Mouse (Mus musculus) forebrain, embryonic 12.5 days (tissue): ENCODE data around the gene Hist1h2bn. TPM values are rescaled to one million over a fixed set of nuclear protein-coding genes. Genes with fewer than 3 reads are reported as not detected.
"Not testable (repeated sequence)": the region's sequence is repeated elsewhere in the genome, so short reads cannot be mapped to it uniquely, and the experiment has no call there.

Experiments used
- ATAC-seq: fragments of 200-750 bp; cut with Nextera tagmentation; 2 replicates; pipeline ENCODE4 v1.8.0; 2017; ENCODE audit warnings: moderate TSS enrichment; ENCODE audit not compliant: low FRiP score
- H3K27ac ChIP-seq: fragments of 300-500 bp; sonication (generic); 2 replicates; pipeline ENCODE4 v1.5.1; 2016; ENCODE audit warnings: mild to moderate bottlenecking
- H3K27me3 ChIP-seq: fragments of 300-500 bp; sonication (generic); 2 replicates; pipeline ENCODE4 v1.6.1; 2016; ENCODE audit warnings: mild to moderate bottlenecking
- H3K36me3 ChIP-seq: fragments of 300-500 bp; sonication (generic); replicated peaks from 2 replicates; pipeline ENCODE4 v1.6.1; 2016; ENCODE audit warnings: mild to moderate bottlenecking
- H3K4me1 ChIP-seq: fragments of 300-500 bp; sonication (generic); 2 replicates; pipeline ENCODE4 v1.6.1; 2016
- H3K4me2 ChIP-seq: fragments of 300-500 bp; sonication (generic); 2 replicates; pipeline ENCODE4 v1.6.1; 2016; ENCODE audit warnings: mild to moderate bottlenecking, moderate library complexity
- H3K4me3 ChIP-seq: fragments of 300-500 bp; sonication (generic); replicated peaks from 2 replicates; pipeline ENCODE4 v1.5.1; 2016; ENCODE audit warnings: mild to moderate bottlenecking
- H3K9ac ChIP-seq: fragments of 300-500 bp; sonication (generic); 2 replicates; pipeline ENCODE4 v1.6.1; 2016; ENCODE audit warnings: mild to moderate bottlenecking
- H3K9me3 ChIP-seq: fragments of 300-500 bp; sonication (generic); 2 replicates; pipeline ENCODE4 v1.6.1; 2016
- WGBS: fragments of 180-500 bp; shearing (Covaris S2); methylation state at CpG from one replicate; pipeline ENCODE4 v1.1.7; 2016; 5-methylcytosine and 5-hydroxymethylcytosine counted together
- polyA plus RNA-seq: library from polyadenylated mRNA; unstranded; fragments of >200 nt; fragmentation: Nextera tagmentation; extraction: Ambion mirVana; gene quantifications from 2 replicates; pipeline ENCODE4 v1.2.1, GENCODE M21; 2016

Gene Hist1h2bn
- polyA plus RNA-seq, 1 experiment from 2014 or later, result 4.9 TPM

- Histone ChIP-seq H3K9ac (peak overlapping the region; percentile 56), H3K4me3 (peak overlapping the region; percentile 51), H3K4me1 (peaks cover 16% of the 10 kb centered on the region; the same call in 1 of the 2 replicates), H3K36me3 (no peaks in the 10 kb centered on the region), H3K4me2 (peak overlapping the region; percentile 60), H3K27me3 (no peaks in the 10 kb centered on the region), H3K9me3 (no peaks in the 10 kb centered on the region), H3K27ac (peak overlapping the region; percentile 98)
- peak; percentile 81 for ATAC-seq
- under 1% methylated on average over 21 of the region's 21 CpGs for WGBS
Observed at GRCm38 (mm10) chr13:21734010-21734905, 19.7 kb upstream of the Hist1h2bn start.

- peak; percentile 93 for ATAC-seq
- peak within 1 kb of the TSS; percentile 60 for H3K4me2 ChIP-seq
- H3K27me3 ChIP-seq, H3K9me3 ChIP-seq, H3K36me3 ChIP-seq: not testable (repeated sequence)
- H3K4me1 ChIP-seq, result peaks cover 16% of the 10 kb centered on the region; the same call in 1 of the 2 replicates
- H3K9ac ChIP-seq, result peak within 1 kb of the TSS; percentile 56
- WGBS, result 0% methylated on average over 51 of the region's 56 CpGs
- H3K27ac ChIP-seq, result peak within 1 kb of the TSS; percentile 98
- H3K4me3 ChIP-seq, result peak within 1 kb of the TSS; percentile 51
Observed at GRCm38 (mm10) chr13:21734906-21735767, 18.8 kb upstream of the Hist1h2bn start, which contains the start of gene Hist1h4j. Gene Hist1h4j, plus strand, starts transcription at chr13:21735064.

GRCm38 (mm10) chr13:21745006-21745405 lies 8.9 kb upstream of the Hist1h2bn start:
- WGBS, result 92% methylated on average over 1 of the region's 1 CpGs
- H3K9me3 ChIP-seq, result no peaks in the 10 kb centered on the region
- H3K4me3 ChIP-seq, result no peak overlapping the region
- no peaks in the 10 kb centered on the region for H3K36me3 ChIP-seq
- no peak for ATAC-seq
- peaks cover 17% of the 10 kb centered on the region for H3K4me1 ChIP-seq
- no peak overlapping the region for H3K4me2 ChIP-seq
- no peak overlapping the region for H3K27ac ChIP-seq
- H3K9ac ChIP-seq, result no peak overlapping the region
- H3K27me3 ChIP-seq, result no peaks in the 10 kb centered on the region

- 4% methylated on average over 5 of the region's 5 CpGs for WGBS
- Histone ChIP-seq H3K9ac (peak overlapping the region; percentile 75), H3K27ac (peak overlapping the region; percentile 97), H3K36me3 (no peaks in the 10 kb centered on the region), H3K4me3 (peak overlapping the region; percentile 57), H3K4me2 (peak overlapping the region; percentile 85), H3K9me3 (no peaks in the 10 kb centered on the region), H3K4me1 (peaks cover 33% of the 10 kb centered on the region), H3K27me3 (no peaks in the 10 kb centered on the region)
- no peak for ATAC-seq
Observed at GRCm38 (mm10) chr13:21749387-21750158, 4.3 kb upstream of the Hist1h2bn start.

- H3K27me3 ChIP-seq, H3K9me3 ChIP-seq, H3K36me3 ChIP-seq: not testable (repeated sequence)
- peak within 1 kb of the TSS; percentile 97 for H3K27ac ChIP-seq
- H3K9ac ChIP-seq, result peak within 1 kb of the TSS; percentile 75
- peak within 1 kb of the TSS; percentile 85 for H3K4me2 ChIP-seq
- peak; percentile 87 for ATAC-seq
- H3K4me3 ChIP-seq, result peak within 1 kb of the TSS; percentile 57
- H3K4me1 ChIP-seq, result peaks cover 38% of the 10 kb centered on the region
- WGBS, result under 1% methylated on average over 47 of the region's 56 CpGs
Observed at GRCm38 (mm10) chr13:21750159-21751017, 3.5 kb upstream of the Hist1h2bn start, which contains the start of gene Hist1h4k. Gene Hist1h4k, minus strand, starts transcription at chr13:21750505.

GRCm38 (mm10) chr13:21751417-21751816 lies 2.5 kb upstream of the Hist1h2bn start:
- H3K4me2 ChIP-seq, result peak overlapping the region; percentile 63; the same call in 1 of the 2 replicates
- H3K4me3 ChIP-seq, result no peak overlapping the region
- H3K27me3 ChIP-seq, result no peaks in the 10 kb centered on the region
- H3K27ac ChIP-seq, result peak overlapping the region; percentile 97
- ATAC-seq, result no peak
- no peaks in the 10 kb centered on the region for H3K9me3 ChIP-seq
- no peaks in the 10 kb centered on the region for H3K36me3 ChIP-seq
- H3K9ac ChIP-seq, result no peak overlapping the region
- peaks cover 38% of the 10 kb centered on the region for H3K4me1 ChIP-seq

- H3K4me3 ChIP-seq, result no peak overlapping the region
- peaks cover 38% of the 10 kb centered on the region for H3K4me1 ChIP-seq
- H3K27me3 ChIP-seq, result no peaks in the 10 kb centered on the region
- no peak overlapping the region for H3K9ac ChIP-seq
- H3K4me2 ChIP-seq, result peak overlapping the region; percentile 63; the same call in 1 of the 2 replicates
- 77% methylated on average over 3 of the region's 3 CpGs for WGBS
- H3K27ac ChIP-seq, result peak overlapping the region; percentile 97
- no peaks in the 10 kb centered on the region for H3K36me3 ChIP-seq
- no peak for ATAC-seq
- H3K9me3 ChIP-seq, result no peaks in the 10 kb centered on the region
Observed at GRCm38 (mm10) chr13:21751827-21752226, 2.1 kb upstream of the Hist1h2bn start.

- 44% methylated on average over 3 of the region's 3 CpGs for WGBS
- Histone ChIP-seq H3K9ac (peak overlapping the region; percentile 33; the same call in 1 of the 2 replicates), H3K4me1 (peaks cover 36% of the 10 kb centered on the region)
Observed at GRCm38 (mm10) chr13:21752356-21752755, 1.6 kb upstream of the Hist1h2bn start.

GRCm38 (mm10) chr13:21753051-21753523 lies 836 bp upstream of the Hist1h2bn start:
- 2% methylated on average over 10 of the region's 10 CpGs for WGBS
- Histone ChIP-seq H3K27me3 (no peaks in the 10 kb centered on the region), H3K9ac (peak overlapping the region; percentile 73), H3K4me2 (peak overlapping the region; percentile 63), H3K4me1 (peaks cover 33% of the 10 kb centered on the region), H3K27ac (peak overlapping the region; percentile 97), H3K9me3 (no peaks in the 10 kb centered on the region), H3K36me3 (no peaks in the 10 kb centered on the region), H3K4me3 (peak overlapping the region; percentile 46)
- ATAC-seq, result no peak

More at GRCm38 (mm10) chr13:21752356-21752755, 1.6 kb upstream of the Hist1h2bn start:
- no peaks in the 10 kb centered on the region for H3K27me3 ChIP-seq
- peak overlapping the region; percentile 97 for H3K27ac ChIP-seq
- H3K9me3 ChIP-seq, result no peaks in the 10 kb centered on the region
- no peaks in the 10 kb centered on the region for H3K36me3 ChIP-seq
- ATAC-seq, result no peak
- no peak overlapping the region for H3K4me3 ChIP-seq
- H3K4me2 ChIP-seq, result peak overlapping the region; percentile 63

GRCm38 (mm10) chr13:21754294-21755001 lies 525 bp downstream of the Hist1h2bn start:
- Histone ChIP-seq H3K4me2 (peak overlapping the region; percentile 63), H3K4me3 (peak overlapping the region; percentile 46), H3K4me1 (peaks cover 23% of the 10 kb centered on the region), H3K27ac (peak overlapping the region; percentile 97), H3K9ac (peak overlapping the region; percentile 68)
- H3K9me3 ChIP-seq, ATAC-seq, H3K27me3 ChIP-seq, H3K36me3 ChIP-seq: not testable (repeated sequence)
- under 1% methylated on average over 23 of the region's 26 CpGs for WGBS
